Mouse (Mus musculus): ENCODE results near the gene Pibf1.

The Pibf1 gene

GRCm38 (mm10) chr14:99099267-99099966 lies at the start of gene Pibf1, which contains the start of gene Dis3:
Pibf1 (plus strand) TSS chr14:99099424.
Dis3 (minus strand) TSS chr14:99099770.
- peak; percentile 99 for DNase-seq

GRCm38 (mm10) chr14:99058959-99059586 lies 40.2 kb upstream of the Pibf1 start:
- DNase-seq, result peak; percentile 11 to 23

GRCm38 (mm10) chr14:99060616-99061015 lies 38.6 kb upstream of the Pibf1 start:
- peak; percentile 10 to 42 for DNase-seq

GRCm38 (mm10) chr14:99063091-99063490 lies 36.1 kb upstream of the Pibf1 start:
- DNase-seq, result no peak

- DNase-seq, result no peak
Measured at GRCm38 (mm10) chr14:99071146-99071545, 28.1 kb upstream of the Pibf1 start.

- no peak for DNase-seq
Measured at GRCm38 (mm10) chr14:99088947-99089346, 10.3 kb upstream of the Pibf1 start.

GRCm38 (mm10) chr14:99099967-99100587 lies 853 bp downstream of the Pibf1 start:
- DNase-seq, result no peak

GRCm38 (mm10) chr14:99103050-99103449 lies 3.8 kb downstream of the Pibf1 start:
- no peak for DNase-seq

- no peak for DNase-seq
Measured at GRCm38 (mm10) chr14:99104542-99105123, 5.4 kb downstream of the Pibf1 start.

- DNase-seq, result no peak
Measured at GRCm38 (mm10) chr14:99106671-99107070, 7.4 kb downstream of the Pibf1 start.

GRCm38 (mm10) chr14:99107631-99108187 lies 8.5 kb downstream of the Pibf1 start:
- DNase-seq, result no peak

GRCm38 (mm10) chr14:99108762-99109161 lies 9.5 kb downstream of the Pibf1 start:
- no peak for DNase-seq

- DNase-seq, result no peak
Measured at GRCm38 (mm10) chr14:99117576-99117975, 18.4 kb downstream of the Pibf1 start.

- no peak for DNase-seq
Measured at GRCm38 (mm10) chr14:99121584-99122339, 22.5 kb downstream of the Pibf1 start.

GRCm38 (mm10) chr14:99124076-99124475 lies 24.9 kb downstream of the Pibf1 start:
- DNase-seq, result no peak

GRCm38 (mm10) chr14:99126713-99127112 lies 27.5 kb downstream of the Pibf1 start:
- no peak for DNase-seq

- no peak for DNase-seq
Measured at GRCm38 (mm10) chr14:99127509-99127908, 28.3 kb downstream of the Pibf1 start.

- no peak for DNase-seq
Measured at GRCm38 (mm10) chr14:99129050-99129449, 29.8 kb downstream of the Pibf1 start.

GRCm38 (mm10) chr14:99134048-99134447 lies 34.8 kb downstream of the Pibf1 start:
- no peak for DNase-seq

GRCm38 (mm10) chr14:99135761-99136160 lies 36.5 kb downstream of the Pibf1 start:
- DNase-seq, result no peak

- no peak for DNase-seq
Measured at GRCm38 (mm10) chr14:99136297-99136696, 37.1 kb downstream of the Pibf1 start.

GRCm38 (mm10) chr14:99140036-99140435 lies 40.8 kb downstream of the Pibf1 start:
- no peak for DNase-seq

All from lung, postnatal 4 days (tissue).